Mouse (Mus musculus) left cerebral cortex, adult 8-10 months (tissue): Measurements from ENCODE around the gene Gm20481. TPM values are rescaled to one million over a fixed set of nuclear protein-coding genes. Genes with fewer than 3 reads are reported as not detected.
A peak's percentile ranks its signal among the peaks of the same experiment; 100 is the strongest.
"Not testable (repeated sequence)": the region's sequence is repeated elsewhere in the genome, so short reads cannot be mapped to it uniquely, and the experiment has no call there.

Source experiments
- DNase-seq, 2 experiments: peaks; one replicate each; pipeline ENCODE4 v3.0.0; 2022; ENCODE audit warnings: low spot score in 2 of 2
- total RNA-seq, 4 experiments: library from RNA; stranded (reverse); gene quantifications; 2 replicates each; pipeline ENCODE4 v1.2.4; 2022

Gene Gm20481
- total RNA-seq, 4 experiments from 2014 or later = not detected

- DNase-seq = peak in 1 of 2 experiments; percentile 63
These were observed 17.9 kb upstream of the Gm20481 start for GRCm38 (mm10) chr17:34951636-34952377.

GRCm38 (mm10) chr17:34952378-34953040, 17.2 kb upstream of the Gm20481 start:
- DNase-seq = peak in 1 of 2 experiments; percentile 70

GRCm38 (mm10) chr17:34953258-34953657, 16.5 kb upstream of the Gm20481 start:
- no peak for DNase-seq

GRCm38 (mm10) chr17:34953904-34954303, 15.8 kb upstream of the Gm20481 start:
- DNase-seq = no peak

- DNase-seq = no peak
These were observed 14.9 kb upstream of the Gm20481 start for GRCm38 (mm10) chr17:34954831-34955230.

- no peak for DNase-seq
These were observed 13.8 kb upstream of the Gm20481 start for GRCm38 (mm10) chr17:34955884-34956283.

- DNase-seq = no peak
These were observed 13.4 kb upstream of the Gm20481 start for GRCm38 (mm10) chr17:34956340-34956739.

GRCm38 (mm10) chr17:34957291-34957690, 12.4 kb upstream of the Gm20481 start:
- DNase-seq = not testable (repeated sequence)

- not testable (repeated sequence) for DNase-seq
These were observed 11.7 kb upstream of the Gm20481 start for GRCm38 (mm10) chr17:34957966-34958365.

GRCm38 (mm10) chr17:34958734-34959129, 11.0 kb upstream of the Gm20481 start:
- DNase-seq = not testable (repeated sequence)

GRCm38 (mm10) chr17:34959130-34959778, 10.5 kb upstream of the Gm20481 start, which contains the start of gene Hspa1b:
Hspa1b (minus strand) TSS chr17:34959238.
- DNase-seq = peak; percentile 71 to 83

GRCm38 (mm10) chr17:34959881-34960515, 9.7 kb upstream of the Gm20481 start:
- DNase-seq = no peak

- DNase-seq = no peak
These were observed 8.8 kb upstream of the Gm20481 start for GRCm38 (mm10) chr17:34960702-34961493.

- DNase-seq = no peak
These were observed 7.6 kb upstream of the Gm20481 start for GRCm38 (mm10) chr17:34962125-34962524.

- no peak for DNase-seq
These were observed 6.9 kb upstream of the Gm20481 start for GRCm38 (mm10) chr17:34962841-34963240.

GRCm38 (mm10) chr17:34964640-34965049, 5.1 kb upstream of the Gm20481 start:
- no peak for DNase-seq

GRCm38 (mm10) chr17:34965627-34966026, 4.1 kb upstream of the Gm20481 start:
- DNase-seq = no peak

- DNase-seq = not testable (repeated sequence)
These were observed 1.1 kb downstream of the Gm20481 start for GRCm38 (mm10) chr17:34970850-34971249.

GRCm38 (mm10) chr17:34971694-34972068, 2.0 kb downstream of the Gm20481 start:
- DNase-seq = not testable (repeated sequence)

GRCm38 (mm10) chr17:34972069-34972749, 2.5 kb downstream of the Gm20481 start, which contains the start of the genes Hspa1a and Hspa1l:
Hspa1a (minus strand) TSS chr17:34972156.
Hspa1l (plus strand) TSS chr17:34972703.
- peak; percentile 68 to 78 for DNase-seq
